Mouse (Mus musculus): Measurements from ENCODE around the gene Pelp1.
A peak's percentile ranks its signal among the peaks of the same experiment; 100 is the strongest.
"Not testable (repeated sequence)": the region's sequence is repeated elsewhere in the genome, so short reads cannot be mapped to it uniquely, and the experiment has no call there.

The Pelp1 gene

DNA sequence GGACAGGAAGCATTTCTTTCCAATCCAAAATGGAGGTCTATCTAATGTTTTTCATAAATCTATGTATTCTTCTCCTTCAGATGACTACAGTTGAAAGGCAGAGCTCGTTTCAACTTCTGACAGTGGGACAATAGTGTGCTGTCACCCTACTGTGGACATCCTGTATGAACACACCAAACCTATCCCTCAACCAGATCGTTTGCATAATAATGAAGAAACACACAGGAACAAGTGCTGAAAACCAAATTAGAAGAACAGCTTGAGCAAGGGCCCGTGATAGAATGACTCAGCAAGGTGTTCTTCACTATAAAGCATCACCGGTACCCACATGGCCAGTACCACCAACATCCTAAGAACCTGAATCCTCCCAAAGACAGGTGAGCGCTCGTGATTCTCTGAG is 16.8 kb upstream of the Pelp1 start:
- not testable (repeated sequence) for DNase-seq (ENCODE audit: low read depth, low spot score)

DNA sequence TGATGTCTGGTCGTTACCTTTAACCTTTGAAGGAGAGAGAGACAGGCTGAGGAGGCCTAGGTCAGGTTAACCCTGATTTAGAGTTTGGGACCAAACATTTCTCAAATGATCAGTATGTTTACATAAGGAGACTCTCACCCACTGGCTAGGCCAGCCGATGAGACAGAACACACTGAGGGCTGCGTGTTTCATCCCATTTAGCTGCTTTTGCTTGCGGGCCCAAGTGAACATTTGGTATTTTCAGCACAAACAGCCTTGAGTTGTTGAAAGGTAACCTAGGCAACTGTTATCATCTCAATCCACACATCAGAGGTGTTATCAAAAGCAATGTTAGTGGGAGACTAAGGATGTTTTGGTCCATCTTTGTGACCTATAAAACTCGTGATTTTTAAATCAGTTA is 9.7 kb upstream of the Pelp1 start:
- DNase-seq (ENCODE audit: low read depth, low spot score): no peak

- no peak for DNase-seq (ENCODE audit: low read depth, low spot score)
Measured at GRCm38 (mm10) chr11:70418199-70418598, 8.4 kb upstream of the Pelp1 start.

DNA sequence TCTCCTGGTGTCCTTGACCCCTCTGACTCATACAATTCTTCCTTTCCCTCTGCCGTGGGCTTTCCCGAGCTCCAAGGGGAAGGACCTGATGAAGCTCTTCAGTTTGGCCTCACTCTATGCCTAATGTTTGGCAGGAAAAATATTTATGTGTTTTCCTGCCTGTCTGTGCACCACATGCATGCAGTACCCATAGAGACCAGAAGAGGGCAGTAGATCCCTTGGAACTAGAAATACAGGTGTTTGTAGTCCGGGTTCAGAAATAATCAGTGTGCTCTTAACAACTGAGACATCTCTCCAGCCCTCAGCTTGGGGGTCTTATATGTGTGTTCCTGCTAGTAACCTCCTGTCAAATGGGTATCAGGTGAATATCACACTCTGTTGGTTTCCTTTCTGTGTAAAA is 4.1 kb upstream of the Pelp1 start:
- peak; percentile 77 for DNase-seq (ENCODE audit: low read depth, low spot score)

DNA sequence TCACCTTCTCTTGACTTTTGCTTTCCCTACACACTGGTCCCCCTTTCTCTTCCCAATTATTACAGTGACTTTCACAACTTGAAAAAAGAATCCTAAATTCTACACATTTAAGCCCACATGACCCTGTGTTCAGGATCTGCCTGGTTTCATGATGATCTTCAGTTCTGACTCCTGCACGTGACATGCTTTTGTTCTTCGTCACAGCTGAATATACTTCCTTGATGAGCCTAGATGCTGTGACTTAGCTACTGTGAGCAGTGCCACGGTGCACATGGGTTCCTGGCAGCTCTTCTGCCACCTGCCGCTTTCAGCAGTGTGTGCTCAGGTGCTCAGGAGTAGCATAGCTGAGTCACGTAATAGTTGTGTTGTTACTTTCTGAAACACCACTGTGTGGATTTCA is 2.8 kb upstream of the Pelp1 start:
- no peak for DNase-seq (ENCODE audit: low read depth, low spot score)

GRCm38 (mm10) chr11:70410297-70410643 is 439 bp upstream of the Pelp1 start:
- DNase-seq (ENCODE audit: low read depth, low spot score): no peak

DNA sequence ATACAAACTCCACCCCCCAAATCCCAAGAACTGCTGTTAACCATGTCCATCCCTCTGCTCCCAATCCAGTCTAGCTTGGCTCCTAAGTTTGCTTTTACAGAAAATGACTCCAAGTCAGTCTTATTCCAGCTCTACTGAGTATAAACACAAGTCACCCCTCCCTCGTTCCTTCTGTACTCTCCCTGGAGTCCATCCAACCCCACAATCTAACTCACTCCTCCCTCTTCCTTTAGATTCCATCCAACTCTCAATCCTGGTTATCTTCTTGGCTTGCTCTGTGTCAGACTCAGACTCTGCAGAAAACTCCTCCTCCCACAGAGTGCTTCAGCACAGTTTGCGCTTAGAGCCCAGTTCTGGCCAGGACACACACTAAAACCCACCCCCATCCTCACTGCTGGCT is 6.2 kb downstream of the Pelp1 start:
- no peak for DNase-seq (ENCODE audit: low read depth, low spot score)

- DNase-seq (ENCODE audit: low read depth, low spot score): no peak
Measured at GRCm38 (mm10) chr11:70389421-70389820, 20.4 kb downstream of the Pelp1 start.

- DNase-seq (ENCODE audit: low read depth, low spot score): no peak
Measured at GRCm38 (mm10) chr11:70387436-70387835, 22.4 kb downstream of the Pelp1 start.

DNA sequence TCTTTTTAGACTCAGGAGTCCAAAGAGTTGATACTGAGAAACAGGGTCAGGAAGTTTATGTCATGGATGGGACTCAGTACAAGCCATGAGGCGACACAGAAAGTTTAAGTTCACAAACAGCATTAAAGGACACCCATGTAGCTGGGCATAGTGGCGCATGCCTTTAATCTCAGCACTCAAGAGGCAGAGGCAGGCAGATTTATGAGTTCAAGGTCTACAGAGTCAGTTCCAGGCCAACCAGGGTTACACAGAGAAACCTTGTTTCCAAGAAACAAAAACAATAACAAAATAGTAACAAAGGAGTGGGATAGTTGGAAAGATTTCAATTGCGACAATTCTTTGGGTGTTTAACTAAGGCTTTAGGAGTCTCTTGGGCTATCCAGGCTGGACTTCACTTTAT is 25.7 kb downstream of the Pelp1 start:
- DNase-seq (ENCODE audit: low read depth, low spot score): no peak

DNA sequence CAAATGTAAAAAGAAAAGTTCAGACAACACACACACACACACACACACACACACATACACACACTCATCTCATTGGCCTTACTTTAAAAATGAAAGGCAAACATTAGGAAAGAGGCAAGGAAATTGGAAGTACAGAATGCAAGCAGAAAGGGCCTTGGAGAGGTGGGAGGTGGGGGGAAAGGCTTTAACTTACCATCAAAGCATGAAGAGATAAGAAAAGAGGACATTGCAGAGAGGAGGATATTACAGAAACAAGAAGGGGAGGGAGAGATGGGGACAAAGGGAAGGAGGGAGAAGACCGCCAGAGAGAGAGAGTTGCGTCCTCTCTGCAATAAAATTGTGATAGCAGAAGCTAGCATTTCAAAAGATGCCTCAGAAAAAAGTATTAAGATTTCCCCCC is 28.5 kb downstream of the Pelp1 start:
- DNase-seq (ENCODE audit: low read depth, low spot score): no peak

DNA sequence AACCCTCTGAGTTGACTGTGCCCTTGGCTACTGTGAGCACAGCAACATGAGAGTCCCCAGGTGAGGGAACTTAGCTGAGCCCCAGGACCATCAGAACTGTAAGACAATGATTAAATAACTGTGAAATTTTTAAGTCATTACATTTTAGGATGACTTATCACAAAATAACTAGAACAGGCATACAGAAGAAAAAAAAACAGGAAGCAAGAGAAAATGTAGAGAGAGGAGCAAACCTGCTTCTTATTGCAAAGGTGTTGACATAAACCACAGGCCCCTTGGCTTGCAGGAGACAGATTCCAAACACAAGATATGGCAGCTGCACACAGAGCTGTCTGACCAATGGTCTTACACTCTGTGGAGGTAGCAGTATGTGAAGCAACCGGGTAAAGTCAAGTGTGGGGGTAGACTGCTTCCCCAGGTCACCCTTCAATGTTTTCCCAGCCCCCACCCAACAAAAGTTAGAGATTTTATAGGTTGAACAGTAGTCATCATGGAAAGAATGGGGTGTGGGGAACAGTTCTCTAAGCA is 29.3 kb downstream of the Pelp1 start:
- DNase-seq (ENCODE audit: low read depth, low spot score): no peak

DNA sequence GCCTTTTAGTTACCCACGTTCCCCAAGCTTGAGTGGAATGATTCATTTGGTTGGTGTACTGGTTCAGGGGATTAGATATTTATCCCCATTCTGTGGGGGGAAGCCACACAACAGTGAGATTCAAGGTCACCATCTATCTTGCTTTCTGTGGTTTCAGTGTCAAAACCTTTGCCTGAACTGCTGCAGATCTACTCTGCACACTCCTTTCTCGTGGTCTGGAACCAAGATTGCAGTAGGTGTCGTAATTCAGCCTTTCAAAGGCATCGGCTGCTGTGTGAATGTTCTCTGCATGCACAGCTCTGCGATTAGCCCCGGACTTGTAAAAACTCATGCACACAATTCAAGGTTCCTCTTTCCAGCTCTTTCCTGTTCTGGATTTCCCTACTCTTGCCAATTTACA is 33.8 kb downstream of the Pelp1 start:
- no peak for DNase-seq (ENCODE audit: low read depth, low spot score)

GRCm38 (mm10) chr11:70374302-70374701 is 35.5 kb downstream of the Pelp1 start:
- DNase-seq (ENCODE audit: low read depth, low spot score): no peak

GRCm38 (mm10) chr11:70372849-70373557 is 36.8 kb downstream of the Pelp1 start:
- DNase-seq (ENCODE audit: low read depth, low spot score): no peak

DNA sequence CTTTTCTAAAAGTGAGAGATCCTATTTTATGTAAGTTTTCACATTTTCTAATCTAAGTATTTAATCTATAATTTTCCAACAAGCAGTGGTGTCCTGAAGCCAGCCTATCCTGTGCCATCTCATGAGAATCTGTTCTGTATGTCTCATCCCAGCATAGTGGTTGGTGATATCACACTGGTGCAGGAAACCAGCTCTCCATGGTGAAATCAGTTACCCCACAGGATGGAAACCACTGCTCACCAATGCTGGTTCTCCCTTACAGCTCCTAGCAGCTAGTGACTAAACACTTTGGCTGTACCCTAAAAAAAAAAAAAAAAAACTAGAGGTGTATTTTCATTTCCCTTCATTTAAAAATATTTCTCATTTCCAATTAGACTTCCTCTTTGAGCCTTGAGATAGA is 37.4 kb downstream of the Pelp1 start:
- DNase-seq (ENCODE audit: low read depth, low spot score): no peak

DNA sequence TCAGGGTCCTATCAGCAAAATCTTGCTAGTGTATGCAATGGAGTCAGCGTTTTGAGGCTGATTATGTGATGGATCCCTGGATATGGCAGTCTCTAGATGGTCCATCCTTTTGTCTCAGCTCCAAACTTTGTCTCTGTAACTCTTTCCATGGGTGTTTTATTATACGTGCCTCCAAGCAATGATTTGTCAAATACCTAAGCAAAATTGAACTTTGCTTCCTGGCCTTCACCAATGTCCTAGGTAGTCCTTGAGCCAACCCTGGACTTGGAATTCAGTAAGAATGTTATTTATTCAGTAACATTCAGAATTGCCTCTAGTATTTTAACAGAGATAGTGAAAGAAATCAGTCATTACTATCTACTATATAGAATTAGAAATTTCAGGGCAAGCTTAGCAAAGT is 41.2 kb downstream of the Pelp1 start:
- not testable (repeated sequence) for DNase-seq (ENCODE audit: low read depth, low spot score)

DNA sequence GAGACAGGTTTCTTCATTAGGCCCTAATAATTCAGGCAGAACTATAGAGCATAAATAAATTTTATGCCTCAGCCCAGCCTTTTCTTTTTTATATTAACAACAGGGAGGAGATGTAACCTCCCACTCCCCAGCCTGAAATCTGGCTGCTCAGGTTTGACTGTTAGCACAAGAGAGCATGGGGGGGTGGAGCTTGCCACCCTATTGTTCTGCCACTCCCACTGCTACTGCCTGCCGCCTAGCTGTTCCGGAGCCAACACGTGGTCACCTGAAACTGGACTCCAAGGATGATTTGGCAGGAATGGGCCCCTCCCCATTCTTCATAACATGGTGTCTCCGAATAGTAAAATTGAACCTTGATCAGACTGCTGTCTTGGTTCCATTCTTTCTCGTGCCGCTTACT is 42.1 kb downstream of the Pelp1 start:
- DNase-seq (ENCODE audit: low read depth, low spot score): not testable (repeated sequence)

DNA sequence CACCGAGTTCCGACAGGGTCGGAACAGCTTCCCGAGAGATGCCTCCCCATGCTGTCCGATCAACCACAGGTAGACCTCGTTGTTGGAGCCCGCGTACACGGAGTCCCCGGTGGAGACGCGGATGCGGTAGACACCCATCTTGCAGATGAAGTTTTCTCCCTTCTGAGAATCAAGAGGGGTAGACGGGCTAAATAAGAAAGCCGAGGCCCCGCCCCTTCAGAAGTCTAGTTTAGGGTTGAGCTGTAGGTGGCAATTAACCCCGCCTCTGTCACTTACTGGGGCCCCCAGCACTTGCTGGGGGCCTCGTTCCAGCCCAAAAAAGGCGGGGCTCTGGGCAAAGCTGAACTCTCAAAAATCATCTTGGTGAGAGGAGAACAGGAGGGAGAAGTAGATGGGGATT is 58.0 kb downstream of the Pelp1 start, which contains the start of gene Alox15:
TSS of gene Alox15 (minus strand) at position 164 of the 400 bp plus-strand sequence.
- DNase-seq (ENCODE audit: low read depth, low spot score): peak; percentile 10

DNA sequence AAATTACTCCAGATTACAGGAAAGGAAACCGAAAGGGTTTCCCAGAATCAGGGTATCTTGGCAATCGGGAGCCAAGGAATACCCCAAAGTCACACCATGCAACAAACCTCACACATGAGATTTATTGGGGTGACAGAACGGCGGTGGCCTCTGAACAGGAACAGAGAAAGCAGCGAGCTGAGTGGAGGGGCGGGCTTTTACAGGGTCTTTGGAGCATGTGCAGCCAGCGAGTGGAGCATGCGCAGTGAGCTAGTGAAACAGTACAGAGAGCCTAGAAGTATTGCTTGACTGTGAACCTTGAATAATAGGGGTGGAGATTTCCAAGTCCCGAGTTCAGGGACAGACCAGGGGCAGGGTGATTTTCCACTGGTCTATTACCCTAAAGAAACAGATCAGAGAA is 61.2 kb downstream of the Pelp1 start:
- DNase-seq (ENCODE audit: low read depth, low spot score): no peak

DNA sequence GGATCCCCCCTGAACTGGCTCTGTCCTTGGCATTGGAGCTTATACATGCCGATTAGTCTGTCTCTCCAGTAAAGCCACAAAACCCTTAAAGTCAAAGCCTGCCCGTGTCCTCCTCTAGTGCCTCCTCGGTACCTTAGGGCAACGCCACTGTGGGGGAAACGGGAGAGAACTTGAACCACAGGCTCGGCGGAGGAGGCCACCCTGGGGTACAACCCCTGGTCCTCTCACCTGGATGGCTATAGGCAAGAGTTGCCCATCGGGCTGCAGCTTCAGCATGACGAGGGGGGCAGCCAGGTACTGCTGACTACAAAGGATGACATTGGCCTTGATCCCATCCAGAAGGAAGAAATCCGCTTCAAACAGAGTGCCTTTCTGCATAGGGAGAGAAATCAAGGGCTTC is 62.0 kb downstream of the Pelp1 start:
- no peak for DNase-seq (ENCODE audit: low read depth, low spot score)

GRCm38 (mm10) chr11:70345546-70345945 is 64.3 kb downstream of the Pelp1 start:
- DNase-seq (ENCODE audit: low read depth, low spot score): no peak

DNA sequence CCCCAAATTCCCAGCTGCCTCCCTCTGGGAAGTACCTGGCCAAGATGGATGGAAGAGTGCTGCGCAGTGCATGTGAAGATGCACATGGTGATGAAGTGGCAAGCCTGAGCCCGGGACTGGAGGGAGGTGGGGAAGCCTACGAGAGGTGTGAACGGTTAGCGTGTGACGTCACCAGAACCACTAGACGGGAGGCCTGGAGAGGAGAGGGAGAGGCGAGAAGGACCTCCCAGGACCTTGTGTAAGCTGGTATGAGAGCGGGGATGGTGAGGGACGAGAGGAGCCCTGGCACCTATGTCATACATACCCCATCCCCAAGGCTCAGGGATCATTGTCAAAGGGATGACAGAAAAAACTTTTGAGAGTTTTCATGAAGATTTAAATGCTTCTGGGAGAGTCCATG is 64.8 kb downstream of the Pelp1 start:
- DNase-seq (ENCODE audit: low read depth, low spot score): no peak

Data from CD4-positive helper T cell, adult 2 months (primary cell).